Mouse (Mus musculus): ENCODE results near the gene Fads3.

The Fads3 gene

GRCm38 (mm10) chr19:10041388-10042148 lies at the start of gene Fads3:
Fads3 (plus strand) TSS chr19:10041569.
- peak; percentile 67 for DNase-seq (ENCODE audit: low spot score)

- DNase-seq (ENCODE audit: low spot score): no peak
These were observed 49.1 kb upstream of the Fads3 start for GRCm38 (mm10) chr19:9992011-9992958.

- DNase-seq (ENCODE audit: low spot score): peak; percentile 76
These were observed 48.2 kb upstream of the Fads3 start for GRCm38 (mm10) chr19:9993036-9993656.

- no peak for DNase-seq (ENCODE audit: low spot score)
These were observed 43.9 kb upstream of the Fads3 start for GRCm38 (mm10) chr19:9997204-9998062.

GRCm38 (mm10) chr19:9998063-9998416 lies 43.3 kb upstream of the Fads3 start:
- DNase-seq (ENCODE audit: low spot score): no peak

- no peak for DNase-seq (ENCODE audit: low spot score)
These were observed 42.5 kb upstream of the Fads3 start for GRCm38 (mm10) chr19:9998736-9999486.

GRCm38 (mm10) chr19:10000330-10000729 lies 41.0 kb upstream of the Fads3 start:
- no peak for DNase-seq (ENCODE audit: low spot score)

- no peak for DNase-seq (ENCODE audit: low spot score)
These were observed 40.0 kb upstream of the Fads3 start, which contains the start of the genes Best1 and Rab3il1 for GRCm38 (mm10) chr19:10001206-10001969. Best1 (minus strand) TSS chr19:10001633. Rab3il1 (plus strand) TSS chr19:10001669.

GRCm38 (mm10) chr19:10003696-10004095 lies 37.7 kb upstream of the Fads3 start:
- DNase-seq (ENCODE audit: low spot score): no peak

GRCm38 (mm10) chr19:10011408-10011807 lies 30.0 kb upstream of the Fads3 start:
- no peak for DNase-seq (ENCODE audit: low spot score)

- no peak for DNase-seq (ENCODE audit: low spot score)
These were observed 28.5 kb upstream of the Fads3 start for GRCm38 (mm10) chr19:10012827-10013278.

- DNase-seq (ENCODE audit: low spot score): no peak
These were observed 28.0 kb upstream of the Fads3 start for GRCm38 (mm10) chr19:10013348-10013747.

- DNase-seq (ENCODE audit: low spot score): no peak
These were observed 27.5 kb upstream of the Fads3 start for GRCm38 (mm10) chr19:10013913-10014312.

GRCm38 (mm10) chr19:10014824-10015223 lies 26.5 kb upstream of the Fads3 start:
- DNase-seq (ENCODE audit: low spot score): peak; percentile 91

- peak; percentile 57 for DNase-seq (ENCODE audit: low spot score)
These were observed 25.9 kb upstream of the Fads3 start for GRCm38 (mm10) chr19:10015442-10015841.

- DNase-seq (ENCODE audit: low spot score): peak; percentile 67
These were observed 25.2 kb upstream of the Fads3 start for GRCm38 (mm10) chr19:10016151-10016550.

- peak; percentile 89 for DNase-seq (ENCODE audit: low spot score)
These were observed 23.5 kb upstream of the Fads3 start for GRCm38 (mm10) chr19:10017637-10018526.

GRCm38 (mm10) chr19:10018527-10018818 lies 22.9 kb upstream of the Fads3 start:
- no peak for DNase-seq (ENCODE audit: low spot score)

- no peak for DNase-seq (ENCODE audit: low spot score)
These were observed 22.1 kb upstream of the Fads3 start for GRCm38 (mm10) chr19:10019214-10019760.

All from c-Kit-positive CD71-positive TER-119-positive erythroid progenitor cells, embryonic 14.5 days (primary cell).